In genomic region chr5:115326875-115327609, GRCm38 (mm10) we compare ENCODE assay signal across 8 mouse cellular contexts. TPM values are rescaled to one million over a fixed set of nuclear protein-coding genes. Genes with fewer than 3 reads are reported as not detected.
DNase-seq lines count a peak whose midpoint lies in the region; ATAC-seq lines count a peak whose summit lies in the region.

Srsf9 (plus strand) TSS chr5:115327177.

- peak; percentile 97 for ATAC-seq in common myeloid progenitor, adult 5-6 weeks (replicated peaks; ENCODE audit: low read depth, poor library complexity, severe bottlenecking)
- ATAC-seq in megakaryocyte progenitor cell, adult 5-6 weeks (replicated peaks; ENCODE audit: poor library complexity): peak; percentile 93

- DNase-seq in ZHBTc4 (ENCODE audit: low read depth, low spot score): peak; percentile 96
- peak; percentile 93 for DNase-seq in gastrocnemius, adult 8-10 months (ENCODE audit: low spot score in 2 of 2)
- peak; percentile 97 for DNase-seq in induced T-regulatory cell, adult 2 months (ENCODE audit: low read depth)
- DNase-seq in left cerebral cortex, adult 9 months (ENCODE audit: low spot score in 2 of 2): peak; percentile 83 to 94
- DNase-seq in right cerebral cortex, postnatal 14 days: peak; percentile 93
- DNase-seq in urinary bladder, postnatal 36 days (ENCODE audit: low spot score in 2 of 2): peak; percentile 92 to 95

RNA-seq across cellular contexts. Expression of gene Srsf9, which starts in this region (rescaled TPM):
- 74.3 and 92.1 TPM in 2 replicates for total RNA-seq in common myeloid progenitor, adult 5-6 weeks (2017)
- total RNA-seq in gastrocnemius, adult 8-10 months (2022): 10 to 100 TPM in 3 of 4 experiments, 1 to 10 TPM in 1; 8.6 to 13.1 (median 11.5) TPM
- total RNA-seq in megakaryocyte progenitor cell, adult 5-6 weeks (2015): 76.3 and 79.7 TPM in 2 replicates
- 96.3 and 102 TPM in 2 replicates for total RNA-seq in megakaryocyte progenitor cell, adult 5-6 weeks (2017)

Comparison
In these comparisons a context has a peak if more than half of its experiments do, and no peak if none do; other contexts are left out.
1. Peak in every context shown above with its lines: DNase-seq and ATAC-seq.